Mouse (Mus musculus) spleen, adult 18-20 months (tissue): ENCODE data around the gene Fbxo31.

Experiments used
- DNase-seq, 2 experiments: peaks; one replicate each; pipeline ENCODE4 v3.0.0; 2022; ENCODE audit warnings: mixed read lengths in 2 of 2

Fbxo31 gene

DNA sequence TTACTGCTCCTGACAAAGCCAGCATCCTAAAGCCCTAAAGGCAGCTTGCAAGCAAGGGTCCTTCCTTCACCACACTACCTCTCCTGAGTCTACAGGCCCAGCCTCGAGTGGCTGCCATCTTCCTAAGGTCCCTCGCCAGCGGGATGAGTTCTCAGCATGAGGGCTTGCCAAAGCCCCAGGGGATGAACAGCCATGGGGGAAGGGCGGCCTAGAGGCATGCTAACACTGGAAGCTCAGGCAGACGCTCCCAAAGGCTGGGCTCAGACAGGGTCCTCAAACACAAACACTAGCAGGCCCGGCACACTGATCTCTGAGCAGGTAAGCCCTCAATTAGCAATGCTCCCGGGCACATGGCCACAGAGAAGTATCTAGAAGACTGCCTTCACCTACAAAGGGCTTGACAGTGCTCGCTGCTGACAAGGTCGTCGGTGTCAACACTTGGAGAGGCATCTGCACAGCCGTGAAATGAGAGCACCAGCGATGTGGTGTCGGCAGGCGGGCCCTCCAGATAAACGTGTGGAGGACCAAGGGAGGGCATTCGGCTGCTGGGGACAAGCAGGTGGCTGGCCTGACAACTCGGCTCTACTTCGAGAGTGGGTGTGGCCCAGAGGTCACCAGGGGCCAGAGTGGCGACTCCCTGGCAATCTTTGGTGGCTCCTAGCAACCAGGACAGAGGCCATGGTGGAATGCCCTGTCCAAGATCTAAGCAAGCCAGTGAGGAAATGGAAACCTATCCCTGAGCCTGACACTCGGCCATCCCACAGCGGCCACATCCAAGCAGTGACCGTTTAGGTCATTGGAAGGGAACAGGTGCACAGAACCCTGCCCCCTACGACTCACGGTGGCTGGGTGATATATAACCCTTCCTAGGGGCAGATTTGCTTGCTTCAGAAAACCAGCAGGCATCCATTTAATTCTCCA lies 27.3 kb downstream of the Fbxo31 start:
- DNase-seq: no peak

DNA sequence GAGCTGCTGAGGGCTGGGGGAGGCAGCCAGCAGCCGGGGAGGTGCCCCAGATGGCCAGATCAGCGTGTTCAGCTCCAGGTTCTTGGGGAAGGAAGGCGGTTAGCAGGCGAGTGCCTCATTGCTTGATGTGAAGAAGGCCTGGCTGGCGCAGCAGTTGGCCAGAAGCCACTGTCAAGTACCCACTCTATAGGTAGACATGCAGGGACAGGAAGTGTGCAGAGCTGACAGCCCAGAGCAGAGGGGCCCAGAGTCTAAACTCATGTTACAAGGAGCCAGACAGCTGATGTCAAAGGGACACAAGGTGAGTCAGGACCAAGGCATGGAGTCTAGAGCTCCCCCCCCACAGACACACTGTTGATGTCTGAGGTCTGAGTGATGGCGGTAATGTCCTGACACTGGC lies 28.6 kb downstream of the Fbxo31 start:
- DNase-seq: no peak

DNA sequence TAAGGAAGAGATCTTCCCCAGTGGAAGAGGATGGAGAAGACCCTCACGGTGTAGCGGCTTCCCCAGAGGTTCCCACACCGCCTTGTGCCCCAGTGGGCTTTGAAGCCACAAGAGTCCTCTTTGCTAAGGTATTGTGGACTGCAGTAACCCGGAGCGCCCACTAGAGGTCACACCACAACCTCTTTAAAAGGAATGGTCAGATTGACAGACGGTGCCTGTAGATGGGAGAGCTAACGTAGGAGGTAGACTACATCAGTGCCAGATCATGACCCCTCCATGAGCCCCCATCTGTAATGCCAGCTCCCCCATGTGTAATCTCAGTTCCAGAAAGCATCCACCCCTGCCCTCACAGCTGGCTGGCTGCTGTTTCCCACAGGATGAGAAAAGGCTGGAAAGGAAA lies 31.5 kb downstream of the Fbxo31 start:
- DNase-seq: peak; percentile 47 to 70

DNA sequence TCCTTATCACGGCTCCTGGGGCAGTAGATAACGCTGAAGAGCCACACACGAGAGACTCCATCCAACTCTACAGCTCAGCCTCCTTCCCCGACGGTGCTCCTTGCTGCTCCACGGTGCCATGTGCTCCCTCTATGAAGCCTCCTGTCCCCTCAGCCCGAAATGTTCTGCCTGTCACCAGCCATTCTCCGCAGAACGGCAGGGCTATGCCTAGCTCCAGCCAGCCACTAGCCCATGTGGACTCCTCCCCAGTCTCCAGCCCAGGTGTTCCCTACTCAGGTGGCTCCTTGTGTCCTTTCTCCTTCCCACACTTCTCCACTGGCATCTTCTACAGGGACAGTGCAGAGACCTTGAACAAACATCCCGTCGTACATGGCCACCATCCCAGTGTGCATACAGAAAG lies 33.7 kb downstream of the Fbxo31 start:
- no peak for DNase-seq

DNA sequence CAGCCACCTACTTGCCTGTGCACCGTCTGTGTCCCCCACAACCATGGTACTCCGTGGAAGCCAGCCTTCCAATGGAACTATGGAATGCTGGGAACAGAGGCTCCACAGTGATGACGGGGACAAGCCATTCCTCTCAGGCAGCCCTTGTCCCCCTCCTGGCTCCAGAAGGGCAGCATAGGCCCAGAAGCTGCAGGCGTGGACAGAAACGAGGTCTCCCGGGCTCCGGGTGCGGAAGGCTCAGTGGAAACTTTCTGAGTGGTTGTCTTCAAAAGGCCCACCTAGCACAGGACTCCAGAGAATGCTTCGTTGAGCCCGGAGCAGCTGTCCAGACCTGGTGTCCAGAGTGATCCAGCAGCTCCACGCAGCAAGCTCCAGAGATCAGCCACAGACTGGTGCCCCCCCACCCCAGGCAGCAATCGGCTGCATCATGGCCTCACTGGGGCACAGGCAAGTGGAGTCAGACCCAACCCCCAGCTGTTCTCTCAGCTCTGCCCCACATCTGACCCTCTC lies 34.3 kb downstream of the Fbxo31 start, which contains the start of gene 1700018B08Rik:
Gene 1700018B08Rik (minus strand): TSS at position 45 of the 510 bp plus-strand sequence.
- DNase-seq: no peak

DNA sequence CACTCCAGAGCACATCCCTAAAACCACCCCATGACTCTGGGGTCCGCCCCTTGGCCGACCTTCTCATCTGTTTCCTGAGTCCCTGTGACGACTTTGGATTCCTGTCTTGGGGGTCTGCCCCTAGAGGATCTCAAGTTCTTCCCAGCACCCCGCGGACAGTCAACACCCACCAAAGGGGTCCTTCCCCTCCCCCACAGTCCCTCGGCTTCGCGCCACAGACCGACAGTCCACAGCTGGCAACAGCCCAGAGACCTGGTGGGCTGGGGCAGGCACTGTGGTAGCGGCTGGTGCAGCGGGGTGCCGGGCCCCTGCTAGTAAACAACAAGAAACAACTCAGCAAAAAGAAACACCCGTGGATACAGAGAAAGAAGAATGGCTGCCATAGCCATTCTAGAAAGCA lies 35.7 kb downstream of the Fbxo31 start:
- DNase-seq: no peak

DNA sequence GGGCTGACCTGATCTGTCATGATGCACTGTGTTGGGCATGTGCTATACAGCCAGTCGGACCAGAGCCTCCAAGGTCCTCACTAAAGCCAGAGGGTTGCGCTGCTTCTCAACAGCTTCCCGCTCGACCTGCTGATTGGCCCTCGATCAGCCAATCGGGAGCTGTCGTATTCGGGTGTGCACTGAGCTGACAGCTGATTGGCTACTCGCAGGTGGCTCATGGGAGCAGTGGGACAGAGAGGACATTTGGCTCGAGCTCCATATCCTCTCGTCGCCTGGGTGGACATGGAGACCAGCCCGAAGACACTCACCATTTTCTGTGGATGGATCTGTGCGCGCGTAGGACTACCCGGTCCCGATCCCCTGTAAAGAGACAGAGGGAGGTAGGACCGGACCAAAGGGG lies 36.7 kb downstream of the Fbxo31 start:
- no peak for DNase-seq

DNA sequence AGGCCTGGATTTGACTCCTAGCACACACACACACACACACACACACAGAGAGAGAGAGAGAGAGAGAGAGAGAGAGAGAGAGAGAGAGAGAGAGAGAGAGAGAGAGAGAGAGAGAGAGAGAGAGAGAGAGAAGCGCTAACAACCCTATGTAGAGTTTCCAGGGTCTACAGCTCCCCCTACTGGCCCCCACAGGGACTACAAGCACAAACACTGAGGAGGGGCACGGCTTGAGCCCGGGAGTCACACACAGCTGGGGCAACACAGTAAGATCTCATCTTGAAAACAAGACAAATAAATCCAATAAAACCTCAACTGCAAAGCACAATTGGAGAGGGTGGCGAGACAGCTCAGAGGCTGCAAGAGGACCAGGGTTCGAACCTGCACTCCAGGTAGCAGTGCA lies 46.2 kb downstream of the Fbxo31 start:
- DNase-seq: peak in 1 of 2 experiments; percentile 12

DNA sequence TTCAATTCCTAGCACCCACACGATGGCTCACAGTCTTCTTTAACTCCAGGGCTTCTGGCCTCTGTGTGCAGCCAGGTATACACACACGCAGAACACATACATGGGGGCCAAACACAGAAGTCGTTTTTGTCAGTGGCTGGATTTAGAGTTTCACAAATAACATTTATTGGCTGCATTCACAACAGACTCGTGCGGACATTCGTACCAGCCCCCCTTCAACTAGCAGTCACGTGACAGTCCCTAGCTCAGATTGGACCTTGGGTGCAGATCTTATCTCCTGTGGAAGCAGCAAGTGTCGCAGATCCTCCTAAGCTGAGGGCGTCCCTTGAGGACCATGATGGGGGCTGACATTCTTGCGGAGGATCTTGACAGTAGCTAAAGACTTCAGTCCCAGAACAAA lies 48.0 kb downstream of the Fbxo31 start:
- DNase-seq: no peak

DNA sequence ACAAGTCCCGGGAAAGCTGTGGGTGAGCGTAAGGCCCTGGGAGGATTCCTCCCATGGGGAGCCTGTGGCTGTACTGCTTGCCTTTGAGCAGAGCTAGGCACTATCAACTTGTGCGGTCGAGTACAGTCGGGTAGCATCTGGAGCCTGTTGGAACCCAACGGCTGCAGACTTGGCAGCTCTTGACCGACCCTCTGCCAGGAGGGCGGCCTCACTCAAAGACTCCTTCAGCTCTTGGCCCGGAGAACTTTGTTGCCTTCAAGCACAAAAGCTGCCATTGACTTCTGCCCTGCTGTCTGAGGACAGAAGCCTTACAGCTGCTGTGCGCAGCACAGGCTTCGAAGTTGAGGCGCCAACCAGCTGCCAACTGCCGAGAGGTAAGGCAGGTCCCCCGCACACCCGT lies 49.8 kb downstream of the Fbxo31 start:
- DNase-seq: no peak

DNA sequence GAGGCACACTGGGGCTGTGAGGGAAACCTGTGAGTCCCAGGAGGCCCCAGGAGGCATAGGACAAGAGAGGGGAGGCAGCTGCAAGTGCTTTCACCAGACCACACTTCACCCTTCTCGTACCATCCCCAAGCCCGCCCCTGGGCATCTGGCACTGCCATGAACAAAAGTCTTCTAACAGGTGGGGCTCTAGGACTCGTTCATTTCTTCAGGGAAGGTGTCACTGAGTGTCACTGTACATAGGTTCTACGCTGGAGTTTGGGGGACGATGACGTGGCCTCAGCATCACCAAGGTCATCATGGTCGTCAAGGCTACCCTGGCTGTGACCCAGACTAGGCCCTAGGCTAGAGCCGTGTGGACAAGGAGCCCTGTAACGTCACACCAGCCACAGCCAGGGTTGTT lies 50.9 kb downstream of the Fbxo31 start:
- DNase-seq: no peak

DNA sequence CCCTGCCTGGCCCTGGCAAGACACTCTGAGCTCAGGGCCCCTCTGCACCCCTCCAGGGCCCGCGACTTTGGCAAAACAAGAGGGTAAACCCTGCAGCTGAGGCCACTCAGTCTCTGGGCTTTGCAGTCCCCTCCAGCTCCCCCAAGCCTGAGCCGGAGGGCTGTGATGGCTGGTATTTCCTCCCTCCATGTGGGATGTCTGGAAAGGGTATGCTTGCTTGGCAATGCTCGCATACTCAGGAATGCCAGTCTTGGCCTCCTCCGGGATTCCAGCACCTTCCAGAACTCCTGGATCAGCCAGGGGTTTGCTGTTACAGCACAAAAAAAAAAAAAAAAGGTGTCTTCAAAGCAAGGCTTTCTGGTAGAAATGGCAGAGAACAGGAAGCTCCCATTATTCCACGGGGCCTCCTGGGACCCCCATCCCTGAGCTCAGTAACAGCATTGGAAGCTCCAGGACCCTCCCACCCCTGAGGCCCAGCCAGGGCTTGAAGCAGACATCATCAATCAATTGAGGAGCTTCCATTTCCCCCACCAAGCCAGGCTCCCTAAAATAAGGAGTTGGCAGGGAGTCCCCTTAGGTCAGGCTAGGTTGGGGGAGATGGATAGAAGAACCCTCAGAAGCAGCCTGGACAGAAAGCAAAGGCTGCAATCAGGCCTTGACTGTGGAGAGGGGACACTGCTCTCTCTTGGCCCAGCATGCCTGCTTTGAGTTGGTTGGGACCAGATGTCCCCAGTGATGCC lies 51.6 kb downstream of the Fbxo31 start:
- DNase-seq: no peak

DNA sequence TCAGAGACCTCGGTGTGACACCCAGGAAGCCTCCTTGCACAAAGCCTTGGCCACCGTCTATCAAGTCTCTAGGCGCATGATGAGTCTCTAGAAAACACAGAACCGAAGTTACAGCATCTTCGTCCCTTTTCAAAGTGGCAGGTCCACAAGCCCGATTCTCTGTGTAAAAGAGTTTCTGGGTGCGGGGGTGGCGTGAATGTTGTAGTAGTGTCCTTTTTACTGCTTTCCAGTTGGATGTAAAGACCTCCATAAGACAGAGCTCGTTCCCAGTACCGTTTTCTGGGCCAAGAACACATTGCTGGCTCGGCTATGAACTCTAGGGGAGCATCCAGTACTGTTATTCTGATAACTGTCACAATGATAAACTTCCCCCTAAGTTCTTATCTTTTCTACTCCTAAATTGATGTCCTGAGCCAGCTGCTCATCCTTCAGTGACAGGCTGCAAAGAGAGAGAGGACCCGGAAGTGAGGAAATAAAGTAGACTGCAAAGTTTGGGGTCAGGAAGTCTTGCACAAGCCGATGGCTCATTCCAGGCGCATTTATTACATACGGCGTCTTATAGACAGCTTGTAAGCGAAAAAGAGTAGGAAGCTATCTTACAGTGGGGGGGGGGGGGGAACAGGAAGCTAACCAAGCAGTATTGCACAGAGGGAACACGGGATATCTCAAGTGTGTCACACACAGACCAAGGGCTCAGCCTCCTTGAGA lies 53.3 kb downstream of the Fbxo31 start:
- no peak for DNase-seq

DNA sequence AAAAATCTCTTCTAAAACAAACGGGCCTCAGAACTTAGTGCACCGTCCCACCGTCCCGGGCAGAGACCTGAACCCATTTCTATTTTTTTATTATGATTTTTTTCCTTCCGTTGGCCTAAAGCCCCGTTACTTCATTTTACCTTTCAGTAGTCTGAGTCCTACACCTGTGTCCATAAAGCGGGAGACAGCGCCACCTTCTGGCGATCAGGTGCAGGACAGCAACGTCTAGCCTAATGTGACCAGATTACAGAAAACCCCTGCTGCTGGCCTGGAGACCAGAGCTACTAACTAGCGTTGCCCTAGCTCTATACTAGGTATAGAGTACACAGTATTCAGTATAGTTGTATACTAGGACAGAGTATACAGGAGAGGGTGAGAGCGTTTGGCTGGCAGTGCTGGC lies 65.2 kb downstream of the Fbxo31 start:
- DNase-seq: peak; percentile 37 to 73

DNA sequence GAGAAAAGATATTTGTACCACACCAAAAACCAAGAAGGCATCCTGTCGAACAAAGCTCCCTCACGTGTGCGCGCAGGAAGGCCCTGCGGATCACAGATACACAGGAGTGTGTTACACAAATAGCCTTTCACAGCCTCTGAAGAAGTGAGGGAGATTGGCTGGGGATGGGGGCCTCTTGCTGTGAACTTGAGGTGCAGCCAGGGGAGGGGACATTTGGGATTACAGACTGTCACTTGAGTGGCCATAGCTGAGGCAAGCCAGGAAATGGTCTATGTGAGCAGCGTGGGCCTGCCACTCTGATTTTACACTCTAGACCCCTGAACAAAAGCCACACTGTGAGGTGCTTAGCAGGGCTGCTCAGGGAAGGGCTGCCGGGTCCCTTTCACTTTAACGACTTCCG lies 66.9 kb downstream of the Fbxo31 start:
- no peak for DNase-seq
